Mouse (Mus musculus) forebrain, postnatal 0 days (tissue): ENCODE data around the gene Socs1. TPM values are rescaled to one million over a fixed set of nuclear protein-coding genes. Genes with fewer than 3 reads are reported as not detected.
"Not testable (repeated sequence)": the region's sequence is repeated elsewhere in the genome, so short reads cannot be mapped to it uniquely, and the experiment has no call there.

Source experiments
- ATAC-seq: fragments of 200-750 bp; cut with Nextera tagmentation; 2 replicates; pipeline ENCODE4 v1.8.0; 2017; ENCODE audit warnings: mild to moderate bottlenecking, moderate library complexity
- DNase-seq: peaks from one replicate; pipeline ENCODE4 v3.0.0-alpha.2; 2015
- H3K27ac ChIP-seq: fragments of 300-500 bp; sonication (generic); 2 replicates; pipeline ENCODE4 v1.5.1; 2014; ENCODE audit warnings: low read depth, mild to moderate bottlenecking, antibody characterized with exemption, low read length, moderate library complexity, mixed read lengths
- H3K27me3 ChIP-seq: fragments of 300-500 bp; sonication (generic); 2 replicates; pipeline ENCODE4 v1.6.1; 2014; ENCODE audit warnings: mild to moderate bottlenecking, low read length, mixed read lengths; ENCODE audit not compliant: insufficient read depth
- H3K36me3 ChIP-seq: fragments of 300-500 bp; sonication (generic); 2 replicates; pipeline ENCODE4 v1.6.1; 2014; ENCODE audit warnings: mild to moderate bottlenecking, moderate library complexity; ENCODE audit not compliant: insufficient read depth
- H3K4me1 ChIP-seq: fragments of 300-500 bp; sonication (generic); 2 replicates; pipeline ENCODE4 v1.6.1; 2014; ENCODE audit warnings: antibody characterized with exemption; ENCODE audit not compliant: insufficient read depth
- H3K4me2 ChIP-seq: fragments of 300-500 bp; sonication (generic); 2 replicates; pipeline ENCODE4 v1.6.1; 2014; ENCODE audit warnings: low read depth, mild to moderate bottlenecking, moderate library complexity
- H3K4me3 ChIP-seq: fragments of 300-500 bp; sonication (generic); 2 replicates; pipeline ENCODE4 v1.5.1; 2014; ENCODE audit warnings: low read depth, low read length, mixed read lengths
- H3K9ac ChIP-seq: fragments of 300-500 bp; sonication (generic); 2 replicates; pipeline ENCODE4 v1.6.1; 2014; ENCODE audit warnings: mild to moderate bottlenecking
- H3K9me3 ChIP-seq: fragments of 300-500 bp; sonication (generic); 2 replicates; pipeline ENCODE4 v1.6.1; 2016; ENCODE audit warnings: low read length
- CTCF ChIP-seq: sonication (generic); IDR thresholded peaks from 2 replicates; pipeline ENCODE4 v1.5.1; 2016; ENCODE audit warnings: antibody characterized with exemption, control low read depth, low read depth
- WGBS: fragments of 180-500 bp; shearing (Covaris S2); extraction: QIAGEN DNeasy Blood & Tissue Kit; methylation state at CpG from one replicate; pipeline ENCODE4 v1.1.7; 2014; 5-methylcytosine and 5-hydroxymethylcytosine counted together
- polyA plus RNA-seq: library from polyadenylated mRNA; unstranded; fragments of >200 nt; fragmentation: Nextera tagmentation; extraction: Ambion mirVana; gene quantifications from 2 replicates; pipeline ENCODE4 v1.2.1, GENCODE M21; 2015
- total RNA-seq: library from RNA; depleted of rRNA; stranded (reverse); fragments of >200 nt; gene quantifications from 2 replicates; pipeline ENCODE4 v1.2.3, GENCODE M21; 2014

Gene Socs1
- total and polyA plus RNA-seq, 2 experiments from 2014 or later, result 2.6 to 4.0 TPM

DNA sequence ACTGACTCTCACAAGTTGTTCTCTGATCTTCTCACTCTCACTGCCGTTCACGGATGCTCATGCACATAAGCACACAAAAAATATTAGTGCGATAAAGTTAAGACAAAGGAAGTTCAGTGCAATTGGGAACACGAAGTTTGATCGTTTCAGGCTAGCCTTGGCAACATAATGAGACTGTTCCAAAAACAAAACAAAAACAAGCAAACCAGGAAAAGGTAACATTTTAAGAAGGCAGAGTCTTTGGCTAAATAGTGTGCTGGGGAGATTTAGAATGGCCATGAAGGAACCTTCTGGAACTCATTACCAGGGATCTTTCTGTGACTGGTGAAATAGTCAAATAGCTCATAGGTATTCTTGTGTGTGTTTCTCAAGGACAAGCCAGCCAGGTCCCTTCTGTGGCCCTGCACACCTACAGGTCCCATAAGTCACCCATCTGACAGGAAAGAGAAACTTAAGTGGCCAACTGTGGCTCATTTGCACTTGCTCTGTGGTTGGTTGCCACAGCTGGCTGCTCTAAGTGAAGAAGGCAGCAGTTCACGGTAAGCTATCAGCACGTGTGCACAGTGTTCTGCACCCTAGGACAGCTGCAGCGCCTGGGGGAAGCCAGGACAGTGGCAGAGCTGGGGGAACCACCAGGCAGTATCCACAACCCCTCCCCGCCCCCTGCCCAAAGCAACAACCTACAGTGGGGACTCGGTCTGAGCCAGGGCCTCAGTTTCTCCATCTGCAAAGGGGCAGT is 20.6 kb upstream of the Socs1 start, which contains the start of gene Prm1:
Gene Prm1 (minus strand): TSS at position 51 of the 739 bp plus-strand sequence.
- no peak within 1 kb of the TSS for H3K27ac ChIP-seq
- no peak within 1 kb of the TSS for H3K4me2 ChIP-seq
- ATAC-seq, result no peak
- no peak within 1 kb of the TSS for H3K9ac ChIP-seq
- H3K36me3 ChIP-seq, result no peaks in the 10 kb centered on the region
- no peaks in the 10 kb centered on the region for H3K27me3 ChIP-seq
- TF ChIP-seq CTCF, result no peak
- no peaks in the 10 kb centered on the region for H3K4me1 ChIP-seq
- no peak for DNase-seq
- WGBS, result 84% methylated on average over 10 of the region's 10 CpGs
- H3K9me3 ChIP-seq, result no peaks in the 10 kb centered on the region
- H3K4me3 ChIP-seq, result no peak within 1 kb of the TSS

DNA sequence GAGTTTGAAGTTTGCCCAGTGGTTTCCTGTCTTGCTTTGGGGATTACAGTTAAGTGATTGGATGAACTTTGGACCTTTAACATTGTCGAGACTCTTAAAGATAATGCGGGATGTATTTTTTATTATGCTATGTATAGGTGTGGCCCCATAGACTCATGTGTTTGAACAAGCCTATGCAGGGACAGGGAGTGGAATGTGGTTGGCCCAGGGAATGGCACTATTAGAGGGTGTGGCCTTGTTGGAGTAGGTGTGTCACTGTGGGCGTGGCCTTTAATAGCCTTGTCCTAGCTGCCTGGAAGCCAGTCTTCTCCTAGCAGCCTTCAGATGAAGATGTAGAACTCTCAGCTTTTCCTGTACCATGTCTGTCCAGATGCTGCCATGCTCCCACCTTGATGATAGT is 17.1 kb upstream of the Socs1 start:
- H3K9ac ChIP-seq, H3K4me1 ChIP-seq, H3K27me3 ChIP-seq, H3K4me2 ChIP-seq, H3K9me3 ChIP-seq, H3K4me3 ChIP-seq, DNase-seq, H3K27ac ChIP-seq, ATAC-seq, H3K36me3 ChIP-seq: not testable (repeated sequence)
- WGBS, result 91% methylated on average over 3 of the region's 3 CpGs

DNA sequence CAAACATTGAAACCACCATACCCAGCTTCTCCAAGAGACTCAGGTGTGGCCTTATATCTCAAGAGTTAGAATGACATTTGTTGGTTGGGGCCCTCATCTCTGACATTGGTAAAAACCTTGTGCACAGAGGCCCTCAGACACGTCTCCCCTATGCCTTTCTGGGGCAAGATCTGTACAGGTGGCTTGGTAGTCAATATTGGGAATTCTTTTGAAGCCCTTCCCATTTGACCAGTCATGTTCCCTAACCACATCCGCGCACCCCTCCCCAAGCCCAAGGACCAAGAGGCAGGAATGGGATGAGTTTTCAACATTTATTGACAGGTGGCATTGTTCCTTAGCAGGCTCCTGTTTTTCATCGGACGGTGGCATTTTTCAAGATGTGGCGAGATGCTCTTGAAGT is 10.7 kb upstream of the Socs1 start, which contains the start of gene Prm2:
Gene Prm2 (minus strand): TSS at position 101 of the 400 bp plus-strand sequence.
- H3K9me3 ChIP-seq, result no peaks in the 10 kb centered on the region
- ATAC-seq, result no peak
- 81% methylated on average over 6 of the region's 6 CpGs for WGBS
- H3K27ac ChIP-seq, result no peak within 1 kb of the TSS
- H3K4me1 ChIP-seq, result no peaks in the 10 kb centered on the region
- H3K36me3 ChIP-seq, result no peaks in the 10 kb centered on the region
- H3K4me3 ChIP-seq, result no peak within 1 kb of the TSS
- DNase-seq, result no peak
- H3K9ac ChIP-seq, result no peak within 1 kb of the TSS
- no peak for TF ChIP-seq CTCF
- no peak within 1 kb of the TSS for H3K4me2 ChIP-seq
- H3K27me3 ChIP-seq, result no peaks in the 10 kb centered on the region

DNA sequence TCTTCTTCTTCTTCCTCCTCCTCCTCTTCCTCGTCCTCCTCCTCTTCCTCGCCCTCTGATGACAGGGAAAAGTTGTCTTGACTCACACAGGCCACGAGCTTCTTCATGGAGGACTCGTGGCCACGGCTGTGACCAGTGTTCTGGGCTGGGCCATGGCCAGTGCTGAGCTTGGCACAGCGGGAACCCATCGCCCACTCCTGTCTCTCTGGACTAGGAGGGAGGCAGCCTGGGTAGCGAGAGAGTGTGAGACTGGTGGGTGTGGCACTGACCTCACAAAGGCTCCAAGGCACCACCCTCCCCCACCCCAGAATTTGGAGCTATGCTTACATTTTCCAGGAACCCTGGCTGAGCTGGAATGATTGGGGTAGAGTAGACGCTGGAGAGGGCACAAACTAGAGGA is 5.4 kb upstream of the Socs1 start, which contains the start of gene Prm3:
Gene Prm3 (minus strand): TSS at position 213 of the 400 bp plus-strand sequence.
- Histone ChIP-seq H3K36me3 (no peaks in the 10 kb centered on the region), H3K27ac (no peak within 1 kb of the TSS), H3K9ac (no peak within 1 kb of the TSS), H3K4me2 (no peak within 1 kb of the TSS), H3K4me3 (no peak within 1 kb of the TSS), H3K9me3 (no peaks in the 10 kb centered on the region), H3K27me3 (no peaks in the 10 kb centered on the region), H3K4me1 (no peaks in the 10 kb centered on the region)
- WGBS, result 78% methylated on average over 9 of the region's 9 CpGs
- DNase-seq (no peak), ATAC-seq (no peak)
- no peak for TF ChIP-seq CTCF

DNA sequence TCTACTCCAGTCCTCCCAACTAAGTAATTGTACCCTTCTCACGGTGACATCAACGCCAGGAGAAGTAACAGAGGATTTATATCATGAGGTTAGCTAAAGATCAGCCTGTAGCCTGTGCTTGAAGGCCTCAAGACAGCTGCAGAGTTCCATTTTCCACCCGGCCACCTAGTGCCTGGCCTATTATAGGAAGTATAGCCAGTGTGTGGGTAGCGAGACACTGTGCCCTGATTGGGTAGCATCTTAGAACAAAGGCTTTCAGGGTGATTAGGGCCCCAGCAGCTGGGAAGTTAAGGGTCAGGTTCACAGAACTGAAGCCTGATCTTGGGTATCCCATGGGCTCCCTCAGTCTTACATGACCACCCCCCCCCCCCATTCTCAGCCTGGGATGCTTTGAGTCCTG is 3.5 kb upstream of the Socs1 start:
- ATAC-seq (no peak), DNase-seq (no peak)
- TF ChIP-seq CTCF, result no peak
- 58% methylated on average over 4 of the region's 4 CpGs for WGBS
- H3K27me3 ChIP-seq, result peaks cover 3% of the 10 kb centered on the region; the same call in 1 of the 2 replicates
- no peak overlapping the region for H3K4me2 ChIP-seq
- no peak overlapping the region for H3K27ac ChIP-seq
- H3K9me3 ChIP-seq, result no peaks in the 10 kb centered on the region
- no peak overlapping the region for H3K9ac ChIP-seq
- H3K4me1 ChIP-seq, result no peaks in the 10 kb centered on the region
- no peaks in the 10 kb centered on the region for H3K36me3 ChIP-seq
- no peak overlapping the region for H3K4me3 ChIP-seq

DNA sequence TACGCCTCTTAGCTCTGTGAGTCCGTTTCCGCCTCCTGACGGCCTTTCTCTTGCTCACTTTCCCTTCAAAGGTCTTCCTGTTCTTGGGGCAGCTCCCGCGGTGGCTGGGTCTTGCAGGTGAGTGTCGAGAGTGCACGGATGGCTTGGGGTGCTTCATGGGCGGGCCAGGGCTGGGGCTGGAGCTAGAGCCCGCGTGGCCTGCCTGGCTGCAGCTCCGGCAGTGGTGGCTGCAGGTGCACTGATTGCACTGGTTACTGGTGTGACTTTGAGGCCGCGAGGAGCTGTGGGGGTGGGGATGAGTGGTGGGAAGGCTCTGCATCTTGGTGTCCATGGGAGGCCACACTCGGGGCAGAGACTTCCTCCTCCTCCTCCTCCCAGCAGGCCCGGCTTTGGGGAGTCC is 2.9 kb upstream of the Socs1 start, which contains the start of gene Tnp2:
Gene Tnp2 (minus strand): TSS at position 390 of the 400 bp plus-strand sequence.
- Histone ChIP-seq H3K4me2 (no peak within 1 kb of the TSS), H3K9ac (no peak within 1 kb of the TSS), H3K27ac (no peak within 1 kb of the TSS), H3K27me3 (peaks cover 5% of the 10 kb centered on the region; the same call in 1 of the 2 replicates), H3K36me3 (no peaks in the 10 kb centered on the region), H3K9me3 (no peaks in the 10 kb centered on the region), H3K4me1 (no peaks in the 10 kb centered on the region), H3K4me3 (no peak within 1 kb of the TSS)
- WGBS, result 62% methylated on average over 16 of the region's 16 CpGs
- no peak for TF ChIP-seq CTCF
- DNase-seq (no peak), ATAC-seq (no peak)

DNA sequence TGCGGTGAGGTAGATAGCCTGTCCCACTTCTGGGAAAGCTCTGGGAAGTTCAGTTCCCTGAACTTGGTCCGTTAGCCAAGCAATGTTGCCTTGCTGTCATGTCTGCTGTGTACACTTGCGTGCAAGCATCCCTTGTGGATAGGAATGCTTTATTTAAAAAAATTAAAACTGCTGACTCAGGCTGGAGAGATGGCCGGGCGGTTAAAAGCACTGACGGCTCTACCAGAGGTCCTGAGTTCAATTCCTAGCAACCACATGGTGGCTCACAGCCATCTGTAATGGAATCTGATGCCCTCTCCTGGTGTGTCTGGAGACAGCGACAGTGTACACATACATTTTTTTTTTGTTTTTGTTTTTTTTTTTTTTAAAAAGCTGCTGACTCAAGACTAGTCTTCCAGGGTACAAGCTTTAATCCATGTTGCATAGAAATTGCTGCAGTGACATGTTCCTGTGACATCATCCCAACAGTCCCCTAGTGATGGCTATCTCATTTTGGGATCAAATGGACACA is 2.3 kb upstream of the Socs1 start:
- TF ChIP-seq CTCF, result no peak
- H3K9ac ChIP-seq, result no peak overlapping the region
- 86% methylated on average over 7 of the region's 7 CpGs for WGBS
- H3K9me3 ChIP-seq, result no peaks in the 10 kb centered on the region
- H3K27ac ChIP-seq, result no peak overlapping the region
- H3K4me1 ChIP-seq, result no peaks in the 10 kb centered on the region
- no peaks in the 10 kb centered on the region for H3K36me3 ChIP-seq
- H3K27me3 ChIP-seq, result peaks cover 5% of the 10 kb centered on the region; the same call in 1 of the 2 replicates
- no peak overlapping the region for H3K4me2 ChIP-seq
- H3K4me3 ChIP-seq, result no peak overlapping the region
- ATAC-seq, result no peak
- no peak for DNase-seq
